Mouse (Mus musculus) Patski (cell line): ENCODE measurements around the gene Dpf3. TPM values are rescaled to one million over a fixed set of nuclear protein-coding genes. Genes with fewer than 3 reads are reported as not detected.

Source experiments
- ATAC-seq: fragments of 100-300 bp; one replicate; pipeline ENCODE4 v1.8.0; 2021
- CTCF ChIA-PET: fragments of 350-600 bp; sonication (Branson Sonifier 250); formaldehyde crosslinking; loops from one replicate; lab custom pipeline; 2022; ENCODE audit warnings: inconsistent platforms; lab: Charles Lee
- POLR2A ChIA-PET: fragments of 350-600 bp; sonication (Branson Sonifier 250); formaldehyde crosslinking; loops from one replicate; lab custom pipeline; 2022; ENCODE audit warnings: antibody characterized with exemption, inconsistent platforms; lab: Charles Lee
- DNase-seq: peaks from one replicate; pipeline ENCODE4 v3.0.0-alpha.2; 2011; ENCODE audit warnings: low read depth, low spot score
- H3K27me3 ChIP-seq: fragments of 371-371 bp; one replicate; pipeline ENCODE4 v1.5.1; 2021
- CTCF ChIP-seq: fragments of 100-300 bp; IDR thresholded peaks from one replicate; pipeline ENCODE4 v1.5.1; 2021
- in situ Hi-C: fragments of 300-500 bp; cut with MboI; formaldehyde crosslinking; loops from 3 replicates; pipeline ENCODE4 v1.11.1; 2018; ENCODE audit warnings: low pct_unique_long_range_greater_than_20kb, mixed read lengths
- polyA plus RNA-seq: library from polyadenylated mRNA; unstranded; gene quantifications from one replicate; pipeline ENCODE4 v1.2.3, GENCODE M21; 2021

Dpf3 gene
- polyA plus RNA-seq, 1 experiment from 2014 or later = 0.15 TPM

DNA sequence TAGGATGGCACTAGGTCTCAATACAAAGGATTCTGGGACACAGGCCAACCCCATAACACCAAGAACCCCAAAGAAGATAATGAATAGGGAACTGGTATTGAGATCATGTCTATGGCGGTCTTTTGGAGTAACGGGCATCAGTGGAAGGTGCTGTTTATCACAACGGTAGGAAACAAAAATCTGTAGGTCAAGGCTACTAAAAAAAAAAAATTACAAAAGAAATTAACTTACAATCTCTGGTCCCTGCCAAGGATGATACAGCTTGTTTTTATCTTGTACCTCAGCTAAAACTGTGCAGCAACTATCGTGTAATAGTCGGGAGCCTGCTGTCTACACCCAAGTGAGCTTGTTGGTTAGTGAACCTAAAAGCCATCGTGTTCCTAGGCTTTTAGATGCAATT is 9.2 kb upstream of the Dpf3 start:
- no peak for DNase-seq
- TF ChIP-seq CTCF = no peak
- CTCF ChIA-PET = no interaction called here
- H3K27me3 ChIP-seq = peaks cover 17% of the 10 kb centered on the region
- POLR2A ChIA-PET = no interaction called here
- in situ Hi-C loops = no loop called here
- ATAC-seq = no peak

DNA sequence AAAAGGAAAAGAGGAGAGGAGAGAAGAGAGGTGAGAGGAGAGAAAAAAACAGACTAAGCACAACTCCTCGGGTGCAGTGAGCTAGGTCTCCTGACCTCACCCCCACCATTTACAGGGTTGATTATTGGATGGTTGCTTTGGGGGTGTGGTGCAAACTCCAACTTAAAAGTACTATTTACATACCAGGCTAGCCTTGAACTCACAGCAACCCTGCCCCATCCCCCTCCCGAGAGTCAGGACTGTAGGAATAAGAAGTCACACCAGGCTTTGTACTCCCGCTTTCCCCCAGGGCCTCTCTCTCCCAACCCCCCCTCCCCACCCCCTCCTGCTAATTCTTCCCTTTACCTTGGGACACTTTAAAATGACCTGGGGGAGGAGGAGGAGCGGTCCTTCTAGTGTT is 8.8 kb upstream of the Dpf3 start:
- no peak for TF ChIP-seq CTCF

DNA sequence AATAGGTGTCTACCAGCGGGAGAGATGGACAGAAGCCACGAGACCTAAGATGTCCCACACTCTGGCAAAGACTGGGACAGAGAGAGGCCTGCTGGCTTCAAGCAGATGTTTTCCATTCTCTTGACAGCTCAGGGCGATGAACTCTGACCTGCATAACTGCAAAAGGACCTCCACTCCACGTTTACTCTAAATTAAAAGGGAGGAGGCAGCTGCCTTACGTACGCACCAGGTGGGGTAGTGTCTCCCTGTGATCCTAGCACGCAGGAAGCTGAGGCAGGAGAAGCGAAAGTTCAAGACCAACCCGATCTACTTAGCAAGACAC is 8.4 kb upstream of the Dpf3 start:
- ChIA-PET CTCF (no interaction called here), POLR2A (no interaction called here)
- in situ Hi-C loops = no loop called here
- ATAC-seq = no peak
- H3K27me3 ChIP-seq = peaks cover 14% of the 10 kb centered on the region
- DNase-seq = no peak
- no peak for TF ChIP-seq CTCF

More for the DNA sequence above, 8.8 kb upstream of the Dpf3 start:
- in situ Hi-C loops = no loop called here
- ATAC-seq (no peak), DNase-seq (no peak)
- POLR2A ChIA-PET = no interaction called here
- CTCF ChIA-PET = no interaction called here
- peaks cover 17% of the 10 kb centered on the region for H3K27me3 ChIP-seq

DNA sequence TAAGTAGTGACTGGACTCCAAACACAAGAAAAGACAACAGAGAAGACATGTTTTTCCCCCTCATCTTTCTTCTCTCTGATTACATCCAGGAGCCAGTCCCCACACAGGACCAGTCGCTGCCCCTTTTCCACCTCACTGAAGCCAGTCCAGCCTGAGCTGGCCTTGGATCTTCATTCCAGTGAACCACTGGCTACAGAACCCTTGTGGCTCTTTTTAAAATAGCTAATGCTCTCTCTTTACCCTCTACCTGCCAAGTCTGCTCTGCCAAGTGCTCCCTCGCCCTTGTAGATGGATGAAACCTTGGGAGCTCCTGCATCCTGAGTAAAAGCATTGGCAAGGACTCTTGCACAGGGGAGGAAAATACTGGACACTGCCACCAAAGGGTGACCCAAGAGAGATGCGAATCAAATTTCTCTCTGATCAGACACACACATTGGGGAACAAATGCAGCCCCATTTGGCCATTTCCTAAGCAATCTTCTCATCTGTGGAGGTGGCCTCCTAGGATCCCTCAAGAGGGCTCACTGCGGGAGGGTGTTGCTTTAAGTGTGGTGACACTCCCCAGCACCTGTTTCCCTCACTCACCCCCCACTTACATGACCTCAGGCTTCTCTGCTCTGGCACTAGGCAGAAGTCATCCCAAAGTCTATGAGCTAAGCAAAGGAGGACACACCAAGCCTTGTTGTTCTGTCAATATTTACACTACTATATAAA is 7.9 kb upstream of the Dpf3 start:
- peaks cover 14% of the 10 kb centered on the region for H3K27me3 ChIP-seq

DNA sequence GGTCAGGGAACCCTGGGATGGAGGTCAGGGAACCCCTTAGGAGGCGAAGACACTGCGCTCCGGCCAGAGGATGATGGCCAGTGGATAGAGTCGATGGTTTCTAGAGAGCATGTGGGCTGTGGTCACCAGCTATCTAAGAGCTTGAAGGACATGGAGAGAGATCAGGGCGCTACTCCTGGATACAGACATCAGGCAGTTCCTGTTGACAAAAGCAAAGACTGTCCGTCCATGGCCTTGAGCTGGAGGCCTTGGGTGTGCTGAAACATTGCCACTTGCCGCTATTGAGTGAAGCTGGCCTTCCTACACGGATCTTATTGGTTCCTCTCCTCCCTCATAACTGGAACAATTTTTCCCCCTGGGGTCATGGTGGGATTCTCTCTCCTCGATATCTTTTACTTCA is 6.7 kb upstream of the Dpf3 start:
- ATAC-seq (no peak), DNase-seq (no peak)
- peaks cover 18% of the 10 kb centered on the region for H3K27me3 ChIP-seq
- CTCF ChIA-PET = no interaction called here
- POLR2A ChIA-PET = no interaction called here
- TF ChIP-seq CTCF = no peak
- in situ Hi-C loops = loop anchor here (5.0 kb wide), 1 partner anchor 382 kb away; no protein-coding TSS in a partner anchor

More for the DNA sequence above, 7.9 kb upstream of the Dpf3 start:
- ATAC-seq (no peak), DNase-seq (no peak)
- TF ChIP-seq CTCF = no peak
- ChIA-PET CTCF (no interaction called here), POLR2A (no interaction called here)
- in situ Hi-C loops = no loop called here

DNA sequence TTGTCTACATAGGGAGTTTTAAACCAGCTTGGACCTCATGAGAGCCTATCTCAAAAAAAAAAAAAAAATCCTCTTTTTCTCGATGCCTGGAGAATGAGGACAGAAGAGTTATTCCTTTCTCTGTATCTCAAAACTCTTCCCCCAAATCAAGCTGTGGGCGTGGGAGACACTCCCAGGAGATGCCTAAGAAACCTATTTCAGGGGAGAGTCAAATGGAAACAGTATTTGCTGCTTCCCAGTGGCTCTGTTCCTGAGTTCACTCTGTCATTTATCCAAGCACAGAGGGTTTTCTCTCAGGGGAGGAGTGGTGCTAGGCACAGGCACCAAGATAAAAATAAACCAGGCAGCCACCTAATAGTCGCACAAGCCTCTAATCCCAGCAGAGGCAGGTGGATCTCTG is 5.3 kb upstream of the Dpf3 start:
- CTCF ChIA-PET = interaction anchor here (0.9 kb wide), 1 partner anchor 19 kb away, joined by 3 read pairs; no protein-coding TSS in a partner anchor
- TF ChIP-seq CTCF = no peak
- in situ Hi-C loops = loop anchor here (5.0 kb wide), 1 partner anchor 381 kb away; no protein-coding TSS in a partner anchor
- POLR2A ChIA-PET = no interaction called here
- H3K27me3 ChIP-seq = peaks cover 17% of the 10 kb centered on the region
- ATAC-seq (no peak), DNase-seq (no peak)

DNA sequence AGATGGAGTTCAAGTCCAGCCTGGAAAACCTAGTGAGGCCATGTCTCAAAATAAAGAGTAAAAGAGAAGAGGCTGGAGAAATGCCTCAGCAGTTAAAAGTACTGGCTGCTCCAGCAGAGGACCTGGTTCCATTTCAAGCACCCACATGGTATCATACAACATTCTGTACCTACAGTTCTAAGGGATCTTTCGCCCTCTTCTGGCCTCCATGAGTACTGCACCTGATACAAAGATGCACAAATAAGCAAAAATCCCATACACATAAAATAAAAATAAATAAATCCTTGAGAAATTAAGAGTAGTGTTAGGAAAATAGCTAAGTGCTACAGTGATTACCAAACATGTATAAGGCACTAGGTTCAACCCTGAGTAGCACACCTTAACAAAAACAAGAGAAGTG is 4.1 kb upstream of the Dpf3 start:
- in situ Hi-C loops = loop anchor here (5.0 kb wide), 1 partner anchor 379 kb away; no protein-coding TSS in a partner anchor
- DNase-seq (no peak), ATAC-seq (no peak)
- no peak for TF ChIP-seq CTCF
- CTCF ChIA-PET = interaction anchor here (0.6 to 1.4 kb wide), 3 partner anchors 9 to 379 kb away, joined by 3 to 5 read pairs (median 3); no protein-coding TSS in a partner anchor
- H3K27me3 ChIP-seq = peaks cover 17% of the 10 kb centered on the region
- POLR2A ChIA-PET = no interaction called here

DNA sequence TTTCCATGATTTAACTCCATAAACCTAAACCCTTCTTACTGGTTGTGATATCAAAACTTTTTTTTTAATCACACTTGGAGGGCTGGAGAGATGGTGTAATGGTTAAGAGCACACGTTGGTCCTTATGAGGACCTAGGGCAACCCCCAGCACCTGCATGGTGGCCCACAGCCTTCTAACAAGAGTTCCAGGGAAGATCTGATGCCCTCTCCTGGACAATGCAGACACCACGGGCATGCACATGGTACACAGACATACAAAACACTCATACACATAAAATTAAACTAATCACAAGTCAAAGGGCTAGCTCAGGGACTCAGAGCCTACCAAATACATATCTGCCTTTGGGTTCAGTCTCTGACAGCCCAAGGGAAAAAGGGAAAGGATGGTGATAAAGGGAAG is 2.2 kb upstream of the Dpf3 start:
- ATAC-seq (no peak), DNase-seq (no peak)
- in situ Hi-C loops = loop anchor here (5.0 kb wide), 1 partner anchor 377 kb away; no protein-coding TSS in a partner anchor
- POLR2A ChIA-PET = no interaction called here
- CTCF ChIA-PET = no interaction called here
- peaks cover 25% of the 10 kb centered on the region for H3K27me3 ChIP-seq
- no peak for TF ChIP-seq CTCF

DNA sequence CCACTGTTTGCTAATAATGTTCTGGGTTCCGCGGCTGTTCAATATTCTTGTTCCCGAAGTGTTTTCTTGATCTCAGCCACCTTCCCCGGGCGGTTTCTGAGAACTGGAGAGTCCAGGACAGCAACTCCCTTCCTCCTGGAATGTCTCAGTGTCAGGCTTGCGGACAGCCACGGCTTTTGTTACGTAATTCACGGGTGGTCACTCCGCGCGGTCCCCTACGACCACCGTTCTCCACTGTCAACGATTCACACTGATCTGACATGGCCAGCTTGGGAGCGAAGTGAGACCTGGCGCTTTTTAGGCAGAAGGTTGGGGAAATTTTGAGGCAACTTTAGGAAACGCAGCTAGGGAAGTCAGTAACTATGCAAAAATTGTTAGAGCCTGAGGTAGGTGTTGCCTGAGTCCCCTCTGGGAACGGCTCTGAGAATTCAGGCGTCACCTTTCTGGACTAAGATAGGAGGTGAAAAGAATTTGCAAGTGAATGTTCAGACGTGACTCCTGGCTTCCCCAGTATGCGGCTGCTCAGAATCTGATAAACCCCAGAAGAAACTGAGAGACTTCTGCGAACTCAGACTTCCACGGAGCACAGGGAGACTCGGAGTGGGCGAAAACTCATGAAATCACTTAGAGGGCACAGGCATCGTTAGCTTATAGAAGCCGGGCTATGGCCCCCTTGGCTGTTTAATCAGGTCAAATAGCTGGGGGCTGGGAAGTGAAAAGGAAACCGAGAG is 860 bp upstream of the Dpf3 start:
- in situ Hi-C loops = no loop called here
- H3K27me3 ChIP-seq = peaks cover 34% of the 10 kb centered on the region
- DNase-seq = no peak
- ATAC-seq = no peak
- CTCF ChIA-PET = no interaction called here
- TF ChIP-seq CTCF = no peak
- POLR2A ChIA-PET = no interaction called here

DNA sequence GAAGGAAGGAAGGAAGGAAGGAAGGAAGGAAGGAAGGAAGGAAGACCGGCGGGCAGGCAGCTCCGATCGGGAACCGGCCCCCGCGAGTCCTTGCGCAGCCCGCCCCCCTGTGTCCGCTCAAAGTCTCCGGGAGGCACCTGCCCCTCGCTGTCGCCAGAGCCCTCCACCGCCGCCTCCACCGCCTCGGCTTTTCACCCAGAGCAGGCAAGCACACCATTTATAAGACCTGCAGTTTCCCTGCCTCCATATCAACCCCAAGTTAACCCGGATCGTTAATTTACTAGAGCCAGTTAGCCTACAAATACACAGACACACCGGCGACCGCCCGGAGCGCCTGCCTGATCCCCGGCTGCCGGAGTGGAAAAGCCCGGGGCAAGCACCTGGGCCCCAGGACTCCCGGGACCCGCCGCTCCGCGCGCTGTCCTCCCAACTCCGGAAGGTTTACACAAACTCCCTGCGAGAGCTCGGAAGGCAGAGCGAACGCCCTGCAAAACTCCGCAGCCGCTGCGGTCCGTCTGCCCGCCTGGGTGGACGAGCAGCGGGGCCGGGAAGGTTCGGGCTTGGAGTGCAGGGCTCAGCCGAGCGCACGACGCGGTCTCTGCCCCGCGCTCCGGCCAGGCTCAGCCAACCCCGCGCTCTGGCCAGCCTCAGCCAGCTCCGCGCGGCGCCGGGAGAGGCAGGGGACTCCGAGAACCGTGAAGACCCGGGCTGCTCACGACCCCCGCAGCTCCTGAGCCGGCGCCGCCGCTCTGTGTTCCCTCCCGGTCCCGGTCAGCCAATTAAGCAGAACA is 650 bp downstream of the Dpf3 start:
- in situ Hi-C loops = no loop called here
- H3K27me3 ChIP-seq = peaks cover 35% of the 10 kb centered on the region
- ChIA-PET POLR2A (no interaction called here), CTCF (no interaction called here)
- peak; percentile 42 for ATAC-seq
- no peak for TF ChIP-seq CTCF
- DNase-seq = no peak
